Mouse (Mus musculus) olfactory bulb, adult 2 months (tissue): Measurements from ENCODE around the gene Pskh1. TPM values are rescaled to one million over a fixed set of nuclear protein-coding genes. Genes with fewer than 3 reads are reported as not detected.

Source experiments
- H3K27ac ChIP-seq: fragments of 200-500 bp; 2 replicates; pipeline ENCODE4 v1.5.1; 2012; ENCODE audit warnings: low read depth, low read length; ENCODE audit not compliant: insufficient read depth
- H3K4me1 ChIP-seq: fragments of 200-500 bp; 2 replicates; pipeline ENCODE4 v1.6.1; 2012; ENCODE audit warnings: low read length; ENCODE audit not compliant: control insufficient read depth, insufficient read depth
- H3K4me3 ChIP-seq: fragments of 200-500 bp; 2 replicates; pipeline ENCODE4 v1.5.1; 2012; ENCODE audit warnings: mild to moderate bottlenecking, low read depth, low read length, moderate library complexity; ENCODE audit not compliant: insufficient read depth
- CTCF ChIP-seq: fragments of 200-500 bp; IDR thresholded peaks from 2 replicates; pipeline ENCODE4 v1.5.1; 2012; ENCODE audit warnings: low read depth, mild to moderate bottlenecking, low read length, moderate library complexity; ENCODE audit not compliant: insufficient read depth
- POLR2A ChIP-seq: fragments of 200-500 bp; IDR thresholded peaks from 2 replicates; pipeline ENCODE4 v1.6.1; 2012; ENCODE audit warnings: mild to moderate bottlenecking, low read depth, low read length, moderate library complexity; ENCODE audit not compliant: insufficient read depth
- WGBS: fragments of 180-500 bp; shearing (Covaris S2); methylation state at CpG from one replicate; pipeline ENCODE4 v1.1.7; 2018; 5-methylcytosine and 5-hydroxymethylcytosine counted together
- polyA plus RNA-seq: library from polyadenylated mRNA; stranded (reverse); fragments of >200 nt; gene quantifications from 2 replicates; pipeline ENCODE4 v1.2.4, GENCODE M21; 2012; ENCODE audit warnings: low replicate concordance; ENCODE audit not compliant: missing spikeins, insufficient read depth, insufficient read length

Pskh1 gene
- polyA plus RNA-seq, 1 experiment, result not detected

DNA sequence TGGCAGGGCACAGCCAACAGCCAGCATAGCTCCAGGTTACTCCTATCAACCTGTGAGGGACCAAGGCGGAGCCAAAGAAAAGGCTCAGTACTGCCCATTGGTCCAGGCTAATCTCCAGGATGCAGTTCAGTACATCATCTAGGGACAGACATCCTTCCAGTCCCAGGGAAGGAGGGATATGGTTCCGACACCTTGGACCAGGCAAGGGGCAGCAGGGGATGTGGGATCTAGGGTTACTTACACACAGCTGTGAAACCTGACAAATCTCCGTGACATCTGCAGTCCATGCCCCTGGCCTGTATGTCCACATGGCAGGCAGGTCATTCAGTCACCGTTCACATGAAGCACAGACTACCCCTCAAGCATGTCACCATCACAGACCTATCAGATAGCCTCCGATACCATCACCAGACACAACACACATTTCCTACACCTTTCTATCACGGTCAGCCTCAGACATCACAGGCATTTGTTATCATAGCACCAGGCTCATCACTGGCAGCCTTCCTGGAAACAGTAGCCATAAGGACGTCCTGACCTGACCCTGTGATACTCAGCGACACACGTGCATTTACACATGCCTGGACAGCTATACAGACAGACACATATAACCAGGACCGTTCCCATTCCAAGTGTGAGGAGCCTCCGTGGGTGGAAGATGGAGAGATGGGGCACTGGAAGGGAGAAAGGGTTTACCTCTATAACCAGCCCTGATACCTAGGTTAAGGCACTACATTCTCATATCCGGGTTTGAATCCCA is 64.4 kb downstream of the Pskh1 start:
- 75% methylated on average over 12 of the region's 12 CpGs for WGBS
- Histone ChIP-seq H3K4me1 (peaks cover 14% of the 10 kb centered on the region), H3K4me3 (peak overlapping the region; percentile 64; the same call in 1 of the 2 replicates), H3K27ac (no peak overlapping the region)
- TF ChIP-seq CTCF (no peak), POLR2A (no peak)

DNA sequence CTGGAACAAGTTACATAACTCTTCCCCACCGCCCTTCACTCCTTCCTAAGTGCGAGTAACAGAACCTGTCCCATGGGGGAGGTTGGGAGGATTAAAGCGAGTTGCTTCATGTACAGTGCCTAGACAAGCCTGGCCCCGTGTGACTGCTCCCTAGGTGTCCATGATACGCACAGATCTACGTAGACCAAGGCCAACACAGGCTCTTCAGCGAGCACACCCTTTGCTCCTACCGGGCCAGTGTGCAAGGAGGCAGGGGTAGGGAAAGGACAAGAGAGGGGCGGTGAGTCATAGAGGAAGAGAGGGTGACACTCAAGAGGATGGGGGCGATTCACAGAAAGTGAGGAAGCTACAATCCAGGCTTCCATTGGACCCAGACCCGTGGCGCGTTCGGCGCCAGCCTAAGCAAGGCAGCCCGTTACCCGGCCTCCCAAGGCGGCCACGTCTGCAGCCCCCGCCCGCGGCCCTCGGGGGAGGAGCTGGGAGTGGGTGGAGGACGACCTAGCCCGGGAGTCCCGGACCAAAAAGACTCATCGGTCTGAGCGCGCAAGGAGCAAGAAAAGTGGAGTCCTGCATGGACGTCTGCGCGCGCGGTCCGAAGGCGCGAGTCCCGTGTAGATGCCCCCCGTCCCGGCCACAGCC is 65.1 kb downstream of the Pskh1 start:
- 6% methylated on average over 40 of the region's 40 CpGs for WGBS
- H3K4me3 ChIP-seq, result peak overlapping the region; percentile 64
- peaks cover 14% of the 10 kb centered on the region for H3K4me1 ChIP-seq
- no peak overlapping the region; the same call in 1 of the 2 replicates for H3K27ac ChIP-seq
- TF ChIP-seq CTCF (no peak), POLR2A (no peak)

DNA sequence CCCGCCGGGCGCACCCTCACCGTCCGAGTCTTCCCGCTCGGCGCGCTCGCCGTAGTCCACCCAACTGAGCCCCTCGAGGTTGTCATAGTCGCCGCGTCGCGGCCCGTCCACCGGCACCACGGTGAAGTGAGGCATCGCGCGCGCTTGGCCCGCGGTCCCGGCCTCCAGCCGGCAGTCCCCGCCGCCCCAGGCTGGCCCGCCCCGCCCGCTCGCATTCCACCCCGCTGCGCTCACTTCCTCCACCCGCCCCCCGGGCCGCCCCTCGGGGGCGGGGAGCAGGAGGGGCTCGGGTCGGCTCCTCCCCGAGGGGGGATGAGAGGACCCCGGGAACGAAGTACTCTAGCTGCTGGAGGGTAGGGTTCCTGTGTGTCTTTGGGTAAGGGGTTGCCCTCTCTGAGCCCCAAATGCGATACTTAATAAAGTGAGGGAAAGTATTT is 65.7 kb downstream of the Pskh1 start, which contains the start of gene Slc12a4:
Gene Slc12a4 (minus strand): TSS at position 193 of the 437 bp plus-strand sequence.
- TF ChIP-seq POLR2A, result no peak
- TF ChIP-seq CTCF, result no peak
- H3K4me3 ChIP-seq, result peak within 1 kb of the TSS; percentile 64
- under 1% methylated on average over 37 of the region's 47 CpGs for WGBS
- H3K4me1 ChIP-seq, result peaks cover 14% of the 10 kb centered on the region
- H3K27ac ChIP-seq, result no peak within 1 kb of the TSS; the same call in 1 of the 2 replicates

DNA sequence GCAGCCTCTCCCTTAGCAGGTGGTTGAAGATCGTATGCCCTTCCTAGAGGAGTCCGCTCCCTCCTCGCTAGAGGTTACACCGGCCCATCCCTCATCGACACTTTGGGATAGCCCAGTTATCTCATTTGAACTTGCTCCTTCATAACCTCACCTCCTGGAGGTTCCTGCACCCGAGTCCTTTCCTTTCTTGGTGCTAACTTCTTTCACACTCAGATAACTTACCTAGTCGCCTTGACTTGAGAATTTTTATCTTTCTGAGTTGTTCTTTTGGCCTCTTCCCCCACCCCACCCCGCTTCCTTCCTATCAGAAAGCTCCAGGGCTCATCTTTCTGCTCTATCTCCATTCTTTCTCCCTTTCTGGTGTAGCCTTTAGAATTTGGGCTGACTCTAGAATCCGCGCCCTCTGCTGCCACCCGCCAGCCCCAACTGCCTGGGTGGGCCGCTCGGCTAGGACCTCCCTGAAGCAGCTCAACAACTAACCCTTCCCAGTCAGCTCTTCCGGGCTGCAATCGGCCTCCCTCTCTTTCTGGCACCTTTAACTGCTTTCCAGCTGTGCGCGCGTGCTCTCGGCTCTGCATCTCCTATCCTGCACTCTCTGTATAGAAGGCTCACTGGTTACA is 66.6 kb downstream of the Pskh1 start:
- TF ChIP-seq CTCF, result no peak
- no peak for TF ChIP-seq POLR2A
- no peak overlapping the region for H3K27ac ChIP-seq
- no peak overlapping the region for H3K4me3 ChIP-seq
- peaks cover 14% of the 10 kb centered on the region for H3K4me1 ChIP-seq
- WGBS, result 15% methylated on average over 19 of the region's 19 CpGs

DNA sequence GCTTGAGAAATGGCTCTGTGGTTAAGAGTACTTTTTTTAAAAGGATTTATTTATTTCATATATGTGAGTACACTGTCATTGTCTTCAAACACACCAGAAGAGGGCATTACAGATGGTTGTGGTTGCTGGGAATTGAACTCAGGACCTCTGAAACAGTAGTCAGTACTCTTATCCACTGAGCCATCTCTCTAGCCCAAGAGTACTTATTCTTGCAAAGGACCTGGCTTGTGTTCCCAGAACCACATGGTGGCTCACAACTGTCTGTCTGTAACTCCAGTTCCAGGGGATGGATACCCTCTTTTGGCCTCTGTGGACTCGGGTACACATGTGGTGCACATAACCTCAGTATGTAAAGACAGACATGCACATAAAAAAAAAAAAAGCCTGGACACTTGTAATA is 69.1 kb downstream of the Pskh1 start:
- TF ChIP-seq CTCF, result no peak
- TF ChIP-seq POLR2A, result no peak
- H3K4me3 ChIP-seq, result no peak overlapping the region
- H3K4me1 ChIP-seq, result peaks cover 12% of the 10 kb centered on the region
- no peak overlapping the region for H3K27ac ChIP-seq
- 82% methylated on average over 1 of the region's 1 CpGs for WGBS

DNA sequence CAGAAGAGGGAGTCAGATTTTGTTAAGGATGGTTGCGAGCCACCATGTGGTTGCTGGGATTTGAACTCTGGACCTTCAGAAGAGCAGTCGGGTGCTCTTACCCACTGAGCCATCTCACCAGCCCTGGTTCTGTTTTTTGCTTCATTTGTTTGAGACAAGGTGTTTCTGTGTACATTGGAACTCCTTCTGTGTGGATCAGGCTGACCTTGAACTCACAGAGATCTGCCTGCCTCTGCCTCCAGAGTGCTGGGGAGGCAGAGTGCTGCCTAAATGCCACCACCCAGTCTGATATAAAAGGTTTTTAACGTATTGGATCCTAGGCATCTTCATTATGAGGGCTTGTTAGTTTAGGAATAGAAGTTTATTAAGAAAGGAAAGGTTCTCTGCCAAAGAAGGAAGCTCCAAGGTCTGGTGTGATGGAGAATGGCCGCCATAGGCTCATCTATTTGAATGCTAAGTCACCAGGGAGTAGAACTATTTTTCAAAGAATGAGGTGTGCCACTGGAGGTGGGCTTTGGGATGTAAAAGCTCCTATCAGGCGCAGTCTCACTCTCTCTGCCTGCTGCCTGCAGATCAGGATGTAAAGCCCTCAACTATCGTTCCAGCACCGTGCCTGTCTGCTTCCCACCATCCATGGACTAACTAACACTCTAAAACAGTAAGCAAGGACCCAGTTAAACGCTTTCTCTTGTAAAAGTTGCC is 70.9 kb downstream of the Pskh1 start:
- no peak for TF ChIP-seq POLR2A
- no peak for TF ChIP-seq CTCF
- H3K4me1 ChIP-seq, result 0 out of 2 replicates have a peak, but pooled peaks cover 3% of the 10 kb centered on the region
- 77% methylated on average over 8 of the region's 8 CpGs for WGBS
- H3K4me3 ChIP-seq, result no peak overlapping the region
- no peak overlapping the region for H3K27ac ChIP-seq

DNA sequence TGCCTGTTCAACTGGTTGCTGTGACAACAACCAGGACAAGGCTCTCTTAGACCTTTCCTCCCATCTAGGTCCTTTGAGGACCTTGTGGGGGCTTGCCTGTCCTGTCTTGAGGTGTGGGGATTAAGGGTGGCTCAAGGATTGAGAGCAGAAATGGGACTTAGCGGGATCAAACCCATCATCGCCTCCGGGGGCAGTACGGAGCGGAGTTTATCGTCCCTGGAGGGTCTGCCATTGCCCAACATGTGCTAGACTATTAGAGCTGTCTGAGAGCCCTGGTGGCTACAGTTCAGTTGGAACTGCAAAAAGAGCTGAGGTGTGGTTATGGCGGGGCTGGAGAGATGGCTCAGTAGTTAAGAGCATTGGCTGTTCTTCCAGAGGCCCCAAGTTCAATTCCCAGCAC is 75.1 kb downstream of the Pskh1 start:
- no peak overlapping the region for H3K27ac ChIP-seq
- TF ChIP-seq CTCF (no peak), POLR2A (no peak)
- no peaks in the 10 kb centered on the region for H3K4me1 ChIP-seq
- H3K4me3 ChIP-seq, result no peak overlapping the region
- WGBS, result 74% methylated on average over 7 of the region's 7 CpGs

DNA sequence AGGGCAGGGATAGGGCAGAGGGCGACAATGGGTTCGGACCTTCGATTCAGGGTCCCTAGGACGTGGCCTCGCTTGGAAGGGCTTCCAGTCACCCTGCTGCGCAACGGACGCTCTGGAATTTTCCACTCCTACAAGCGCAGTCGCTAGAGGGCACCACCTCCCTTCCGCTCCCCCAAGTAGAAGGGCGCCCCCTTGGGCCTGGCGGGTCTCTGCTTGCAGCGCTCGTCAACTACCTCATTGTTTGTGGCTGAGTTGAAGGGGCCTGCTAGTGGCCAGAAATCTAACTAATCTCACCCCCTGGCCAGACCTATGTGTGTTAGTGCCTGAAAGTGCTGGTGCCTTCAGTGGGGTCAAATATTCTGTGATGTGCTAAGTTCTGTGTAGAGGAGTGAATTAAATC is 79.1 kb downstream of the Pskh1 start, which contains the start of gene Dpep3:
Gene Dpep3 (minus strand): TSS at position 105 of the 400 bp plus-strand sequence.
- no peak within 1 kb of the TSS for H3K27ac ChIP-seq
- no peak within 1 kb of the TSS for H3K4me3 ChIP-seq
- no peak for TF ChIP-seq CTCF
- TF ChIP-seq POLR2A, result no peak
- WGBS, result 93% methylated on average over 15 of the region's 15 CpGs
- H3K4me1 ChIP-seq, result no peaks in the 10 kb centered on the region
